Mouse (Mus musculus) liver, embryonic 15.5 days (tissue): Measurements from ENCODE around the gene Wasf2. TPM values are rescaled to one million over a fixed set of nuclear protein-coding genes. Genes with fewer than 3 reads are reported as not detected.

Source experiments
- ATAC-seq: fragments of 200-750 bp; cut with Nextera tagmentation; 2 replicates; pipeline ENCODE4 v1.8.0; 2017; ENCODE audit warnings: moderate number of reproducible peaks, mild to moderate bottlenecking, moderate library complexity; ENCODE audit not compliant: insufficient read depth
- H3K27ac ChIP-seq: fragments of 300-500 bp; sonication (generic); replicated peaks from 2 replicates; pipeline ENCODE4 v1.5.1; 2015; ENCODE audit warnings: mild to moderate bottlenecking, inconsistent platforms
- H3K27me3 ChIP-seq: fragments of 300-500 bp; sonication (generic); 2 replicates; pipeline ENCODE4 v1.6.1; 2015; ENCODE audit warnings: mild to moderate bottlenecking, inconsistent platforms
- H3K36me3 ChIP-seq: fragments of 300-500 bp; sonication (generic); replicated peaks from 2 replicates; pipeline ENCODE4 v1.6.1; 2015; ENCODE audit warnings: moderate library complexity, mild to moderate bottlenecking, inconsistent platforms
- H3K4me1 ChIP-seq: fragments of 300-500 bp; sonication (generic); replicated peaks from 2 replicates; pipeline ENCODE4 v1.6.1; 2015; ENCODE audit warnings: inconsistent platforms
- H3K4me2 ChIP-seq: fragments of 300-500 bp; sonication (generic); 2 replicates; pipeline ENCODE4 v1.6.1; 2015; ENCODE audit warnings: moderate library complexity, mild to moderate bottlenecking, inconsistent platforms
- H3K4me3 ChIP-seq: fragments of 300-500 bp; sonication (generic); replicated peaks from 2 replicates; pipeline ENCODE4 v1.5.1; 2015; ENCODE audit warnings: mild to moderate bottlenecking, inconsistent platforms
- H3K9ac ChIP-seq: fragments of 300-500 bp; sonication (generic); 2 replicates; pipeline ENCODE4 v1.6.1; 2015; ENCODE audit warnings: moderate library complexity, mild to moderate bottlenecking, inconsistent platforms
- H3K9me3 ChIP-seq: fragments of 300-500 bp; sonication (generic); replicated peaks from 2 replicates; pipeline ENCODE4 v1.6.1; 2016; ENCODE audit warnings: inconsistent platforms
- WGBS: fragments of 180-500 bp; shearing (Covaris S2); methylation state at CpG from one replicate; pipeline ENCODE4 v1.1.7; 2015; ENCODE audit warnings: mixed read lengths; ENCODE audit not compliant: insufficient replicate concordance; 5-methylcytosine and 5-hydroxymethylcytosine counted together
- polyA plus RNA-seq: library from polyadenylated mRNA; unstranded; fragments of >200 nt; fragmentation: Nextera tagmentation; extraction: Ambion mirVana; gene quantifications from 2 replicates; pipeline ENCODE4 v1.2.1, GENCODE M21; 2015

Gene Wasf2
- polyA plus RNA-seq, 1 experiment from 2014 or later, result 52.0 TPM

DNA sequence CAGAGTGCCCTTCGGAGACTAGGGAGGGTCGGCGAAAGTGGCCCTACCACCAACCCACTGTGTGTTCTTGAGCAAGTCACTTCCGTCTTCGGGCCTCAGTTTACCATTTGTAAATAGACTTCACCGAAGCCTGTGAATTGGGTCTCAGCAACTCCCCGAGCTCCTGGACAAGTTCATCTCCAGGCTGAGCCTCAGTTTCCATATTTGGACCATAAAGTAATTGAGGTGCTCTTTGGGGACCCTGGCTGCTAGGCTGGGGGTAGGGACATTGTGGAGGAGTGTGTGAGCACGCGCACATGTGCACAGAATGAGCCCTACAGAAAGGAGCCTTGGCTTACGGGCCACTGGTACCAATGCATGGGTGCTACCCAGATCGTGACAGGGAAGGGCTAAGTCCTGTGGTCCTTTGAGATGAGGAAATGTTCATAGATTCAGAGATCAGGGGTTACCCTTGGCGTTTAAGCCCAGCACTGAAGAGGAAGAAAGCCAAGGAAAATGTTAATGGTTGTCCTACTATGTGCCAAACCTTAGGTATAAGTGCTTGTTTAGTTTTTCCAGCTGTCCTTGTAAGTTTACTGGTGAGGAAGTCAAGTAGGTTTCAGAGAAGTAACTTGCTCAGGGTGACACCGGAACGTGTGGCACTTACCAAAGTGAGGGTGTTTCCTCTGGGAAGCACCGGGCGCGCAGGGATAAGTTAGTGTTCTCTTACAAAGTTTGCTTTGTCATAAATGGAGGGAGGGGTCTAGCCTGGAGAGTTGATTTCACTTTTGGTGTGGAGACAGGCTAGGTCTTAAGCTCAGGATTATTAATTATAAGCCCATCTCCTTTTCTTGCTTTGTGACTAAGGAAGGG, 811 bp downstream of the Wasf2 start:
- Histone ChIP-seq H3K4me1 (peaks cover 27% of the 10 kb centered on the region), H3K9ac (peak overlapping the region; percentile 97), H3K27ac (peak overlapping the region; percentile 88), H3K4me2 (peak overlapping the region; percentile 81), H3K36me3 (peaks cover 17% of the 10 kb centered on the region), H3K4me3 (peak overlapping the region; percentile 98), H3K9me3 (no peaks in the 10 kb centered on the region), H3K27me3 (no peaks in the 10 kb centered on the region)
- WGBS, result under 1% methylated on average over 17 of the region's 17 CpGs
- ATAC-seq, result peak; percentile 9; the same call in 1 of the 2 replicates

DNA sequence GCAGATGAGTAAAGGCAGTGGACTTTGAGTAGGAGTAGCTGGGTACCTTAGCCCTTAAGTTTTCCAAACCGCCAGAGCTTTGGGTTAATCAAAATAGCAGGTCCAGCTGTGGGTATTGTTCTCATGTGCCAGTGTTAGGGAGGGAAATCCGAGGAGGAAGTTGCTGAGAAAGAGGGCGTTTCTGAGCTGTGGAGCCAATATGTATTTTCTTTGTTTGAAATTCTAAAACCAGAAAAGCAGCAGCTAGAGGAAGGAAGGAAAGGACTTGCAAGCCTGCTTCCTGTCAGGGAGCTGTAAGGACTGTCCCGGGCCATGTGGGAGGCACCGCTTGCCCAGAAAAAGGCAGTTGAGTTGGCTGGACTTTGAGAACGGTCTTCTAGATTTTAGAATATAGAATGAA, 1.7 kb downstream of the Wasf2 start:
- peak overlapping the region; percentile 81 for H3K4me2 ChIP-seq
- H3K9me3 ChIP-seq, result no peaks in the 10 kb centered on the region
- H3K27ac ChIP-seq, result peak overlapping the region; percentile 88
- peaks cover 35% of the 10 kb centered on the region for H3K4me1 ChIP-seq
- peak overlapping the region; percentile 98 for H3K4me3 ChIP-seq
- peak overlapping the region; percentile 97 for H3K9ac ChIP-seq
- peaks cover 17% of the 10 kb centered on the region for H3K36me3 ChIP-seq
- H3K27me3 ChIP-seq, result no peaks in the 10 kb centered on the region
- ATAC-seq, result no peak
- 4% methylated on average over 6 of the region's 6 CpGs for WGBS

GRCm38 (mm10) chr4:133136946-133137345, 6.6 kb downstream of the Wasf2 start:
- Histone ChIP-seq H3K9ac (no peak overlapping the region), H3K4me3 (no peak overlapping the region), H3K4me1 (peaks cover 32% of the 10 kb centered on the region), H3K27me3 (no peaks in the 10 kb centered on the region), H3K36me3 (peaks cover 32% of the 10 kb centered on the region), H3K9me3 (no peaks in the 10 kb centered on the region), H3K4me2 (no peak overlapping the region), H3K27ac (no peak overlapping the region)
- WGBS, result 41% methylated on average over 1 of the region's 1 CpGs
- ATAC-seq, result no peak

GRCm38 (mm10) chr4:133138971-133139370, 8.7 kb downstream of the Wasf2 start:
- H3K36me3 ChIP-seq, result peaks cover 28% of the 10 kb centered on the region
- H3K9ac ChIP-seq, result no peak overlapping the region
- 28% methylated on average over 4 of the region's 4 CpGs for WGBS
- no peak for ATAC-seq
- H3K4me2 ChIP-seq, result no peak overlapping the region
- no peak overlapping the region for H3K4me3 ChIP-seq
- peaks cover 24% of the 10 kb centered on the region for H3K4me1 ChIP-seq
- H3K27ac ChIP-seq, result peak overlapping the region; percentile 31; the same call in 1 of the 2 replicates
- no peaks in the 10 kb centered on the region for H3K9me3 ChIP-seq
- H3K27me3 ChIP-seq, result no peaks in the 10 kb centered on the region

DNA sequence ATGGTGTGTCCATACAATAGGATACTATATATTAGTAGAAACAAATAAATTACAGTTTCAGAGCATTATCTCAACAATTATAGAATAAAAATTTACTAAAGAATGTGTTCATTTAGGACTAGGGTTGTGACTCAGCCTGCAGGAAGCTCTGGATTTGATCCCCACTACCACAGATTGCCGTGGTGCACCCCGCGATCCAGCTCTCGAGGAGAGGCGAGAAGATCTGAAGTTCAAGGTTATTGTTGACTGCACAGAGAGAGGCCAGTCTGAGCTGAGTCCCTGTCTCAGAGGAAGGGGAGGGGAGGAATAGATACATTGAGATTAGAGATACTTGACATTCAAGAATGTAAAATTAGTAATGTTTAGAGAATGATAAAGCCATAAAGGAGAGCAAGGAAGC, 24.7 kb downstream of the Wasf2 start:
- H3K4me2 ChIP-seq, result no peak overlapping the region
- ATAC-seq, result no peak
- H3K4me1 ChIP-seq, result peaks cover 42% of the 10 kb centered on the region
- no peak overlapping the region for H3K27ac ChIP-seq
- no peak overlapping the region for H3K9ac ChIP-seq
- H3K4me3 ChIP-seq, result no peak overlapping the region
- no peaks in the 10 kb centered on the region for H3K9me3 ChIP-seq
- WGBS, result 74% methylated on average over 5 of the region's 5 CpGs
- no peaks in the 10 kb centered on the region for H3K36me3 ChIP-seq
- H3K27me3 ChIP-seq, result no peaks in the 10 kb centered on the region

- Histone ChIP-seq H3K4me3 (no peak overlapping the region), H3K27me3 (no peaks in the 10 kb centered on the region), H3K4me2 (no peak overlapping the region), H3K9me3 (no peaks in the 10 kb centered on the region), H3K27ac (no peak overlapping the region), H3K36me3 (peaks cover 5% of the 10 kb centered on the region), H3K9ac (no peak overlapping the region), H3K4me1 (peaks cover 41% of the 10 kb centered on the region)
- 63% methylated on average over 6 of the region's 6 CpGs for whole genome bisulfite sequencing
- ATAC-seq, result no peak
These were observed 25.4 kb downstream of the Wasf2 start for GRCm38 (mm10) chr4:133155726-133156125.

DNA sequence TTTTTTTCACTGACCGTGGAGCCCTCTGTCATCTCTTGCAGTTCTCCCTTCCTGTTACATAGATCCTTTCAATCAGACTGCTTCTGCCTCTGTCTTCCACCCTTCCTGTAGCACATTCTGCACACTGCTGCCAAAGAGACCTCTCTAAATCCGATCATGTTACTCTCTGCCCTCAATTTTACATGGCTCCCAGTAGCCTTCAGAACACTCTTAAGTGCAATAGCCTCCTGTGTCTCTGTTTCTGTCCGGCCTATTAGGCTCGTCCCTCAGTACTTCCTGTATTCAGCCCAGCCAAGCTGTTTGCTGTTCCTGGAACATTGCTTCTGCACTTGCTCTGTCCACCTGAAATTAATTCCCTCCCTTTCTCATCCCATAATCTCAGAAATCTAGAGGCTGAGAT, 26.1 kb downstream of the Wasf2 start:
- WGBS, result 67% methylated on average over 4 of the region's 4 CpGs
- Histone ChIP-seq H3K36me3 (peaks cover 8% of the 10 kb centered on the region), H3K9me3 (no peaks in the 10 kb centered on the region), H3K27me3 (no peaks in the 10 kb centered on the region), H3K4me1 (peaks cover 41% of the 10 kb centered on the region), H3K9ac (no peak overlapping the region), H3K4me2 (no peak overlapping the region), H3K27ac (no peak overlapping the region), H3K4me3 (no peak overlapping the region)
- ATAC-seq, result no peak

DNA sequence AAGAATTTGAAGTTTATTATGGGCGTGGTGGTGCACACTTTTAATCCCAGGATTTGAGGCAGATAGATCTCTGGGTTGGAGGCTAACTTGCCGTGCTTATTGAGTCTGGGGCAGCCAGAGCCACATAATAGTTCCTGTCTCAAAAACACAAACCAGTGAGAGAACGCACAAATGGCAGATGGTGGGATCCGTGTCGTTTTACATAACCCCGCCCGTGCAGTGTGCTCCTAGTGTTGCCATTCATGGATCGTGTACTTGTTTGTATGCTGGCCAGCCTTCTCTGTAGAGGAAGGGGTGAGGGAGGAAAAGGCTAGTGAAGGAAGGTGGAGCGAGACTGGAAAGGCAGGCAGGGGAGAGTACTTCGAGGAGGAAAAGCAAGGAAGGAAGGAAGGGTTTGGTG, 26.5 kb downstream of the Wasf2 start:
- no peak for ATAC-seq

GRCm38 (mm10) chr4:133159127-133159526, 28.8 kb downstream of the Wasf2 start:
- Histone ChIP-seq H3K27me3 (no peaks in the 10 kb centered on the region), H3K9ac (no peak overlapping the region), H3K27ac (0 out of 2 replicates have a peak overlapping the region, but pooled peaks have one; percentile 33), H3K36me3 (peaks cover 8% of the 10 kb centered on the region), H3K9me3 (no peaks in the 10 kb centered on the region), H3K4me1 (peaks cover 31% of the 10 kb centered on the region), H3K4me2 (no peak overlapping the region), H3K4me3 (no peak overlapping the region)
- WGBS, result 47% methylated on average over 6 of the region's 6 CpGs
- ATAC-seq, result no peak; the same call in 1 of the 2 replicates

More for the DNA sequence above, 26.5 kb downstream of the Wasf2 start:
- Histone ChIP-seq H3K36me3 (peaks cover 8% of the 10 kb centered on the region), H3K4me1 (peaks cover 41% of the 10 kb centered on the region), H3K27ac (no peak overlapping the region), H3K4me2 (no peak overlapping the region), H3K4me3 (no peak overlapping the region), H3K27me3 (no peaks in the 10 kb centered on the region), H3K9ac (no peak overlapping the region), H3K9me3 (no peaks in the 10 kb centered on the region)
- WGBS, result 76% methylated on average over 10 of the region's 10 CpGs

- Histone ChIP-seq H3K36me3 (peaks cover 8% of the 10 kb centered on the region), H3K4me2 (no peak overlapping the region), H3K4me1 (peaks cover 29% of the 10 kb centered on the region), H3K9me3 (no peaks in the 10 kb centered on the region), H3K9ac (no peak overlapping the region), H3K27ac (no peak overlapping the region), H3K27me3 (no peaks in the 10 kb centered on the region), H3K4me3 (no peak overlapping the region)
- 66% methylated on average over 4 of the region's 4 CpGs for WGBS
- no peak for ATAC-seq
These were observed 29.3 kb downstream of the Wasf2 start for GRCm38 (mm10) chr4:133159646-133160045.

DNA sequence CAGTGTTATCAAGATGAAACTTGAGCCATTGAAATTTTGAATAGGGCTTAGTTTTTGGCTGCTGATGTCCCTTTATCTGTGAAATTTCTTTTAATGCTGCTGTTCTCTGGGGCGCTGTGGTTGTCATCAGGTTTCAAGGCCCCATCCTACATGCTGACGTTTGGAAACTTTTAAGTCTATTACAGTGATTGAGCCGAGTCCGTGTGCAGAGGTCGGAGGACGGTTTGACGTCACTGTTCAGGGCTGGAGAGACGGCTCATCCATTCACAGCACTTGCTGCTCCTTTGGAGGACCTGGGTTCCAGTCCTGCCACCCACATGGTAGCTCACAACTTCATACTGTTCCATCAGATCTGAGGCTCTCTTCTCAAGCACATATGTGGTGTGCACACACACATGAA, 29.9 kb downstream of the Wasf2 start:
- 79% methylated on average over 8 of the region's 8 CpGs for WGBS
- no peaks in the 10 kb centered on the region for H3K27me3 ChIP-seq
- ATAC-seq, result no peak
- no peak overlapping the region for H3K4me3 ChIP-seq
- peaks cover 11% of the 10 kb centered on the region for H3K36me3 ChIP-seq
- peaks cover 26% of the 10 kb centered on the region for H3K4me1 ChIP-seq
- no peak overlapping the region for H3K9ac ChIP-seq
- no peak overlapping the region for H3K27ac ChIP-seq
- no peaks in the 10 kb centered on the region for H3K9me3 ChIP-seq
- no peak overlapping the region for H3K4me2 ChIP-seq
